Mouse (Mus musculus) ES-Bruce4 (cell line): ENCODE data around the gene C1qa.

Experiments used
- CTCF ChIP-seq: IDR thresholded peaks from one replicate; pipeline ENCODE4 v1.8.1; 2011; ENCODE audit warnings: low read depth, low read length
- EP300 ChIP-seq: IDR thresholded peaks from 2 replicates; pipeline ENCODE4 v1.6.1; 2011; ENCODE audit warnings: low read depth, low read length; ENCODE audit not compliant: insufficient read depth
- POLR2A ChIP-seq: IDR thresholded peaks from one replicate; pipeline ENCODE4 v1.8.1; 2011; ENCODE audit warnings: low read length; ENCODE audit not compliant: insufficient read depth

DNA sequence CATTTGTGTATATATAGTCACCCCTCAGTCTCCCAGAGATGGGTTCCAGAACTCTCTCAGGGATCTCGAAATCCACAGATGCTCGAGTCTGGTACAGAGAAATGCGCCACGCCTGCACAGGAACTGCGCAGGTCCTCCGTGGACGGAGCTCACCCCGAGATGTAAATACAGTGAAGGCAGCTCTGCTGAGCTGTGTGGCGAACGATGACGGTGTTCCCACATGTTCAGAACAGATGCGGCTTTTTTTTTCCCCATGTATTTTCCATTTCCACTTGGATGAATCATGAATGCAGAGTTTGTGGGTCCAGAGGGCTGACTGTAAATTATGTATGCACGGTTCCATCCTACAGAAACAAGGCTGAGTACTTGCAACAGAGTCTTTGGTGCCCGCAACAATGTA is 23.6 kb downstream of the C1qa start:
- TF ChIP-seq POLR2A: no peak
- TF ChIP-seq EP300: no peak
- TF ChIP-seq CTCF: no peak
